Mouse (Mus musculus): ENCODE data around the gene Slc47a1.

GRCm38 (mm10) chr11:61411809-61412208 is 33.7 kb upstream of the Slc47a1 start:
- TF ChIP-seq CTCF (IDR thresholded peaks at IDR 0.05; ENCODE audit: low read depth, low read length) (no peak), POLR2A (IDR thresholded peaks at IDR 0.05; ENCODE audit: insufficient read depth, low read length) (no peak), EP300 (IDR thresholded peaks at IDR 0.05; ENCODE audit: insufficient read depth, low read depth, low read length) (no peak)
